Mouse (Mus musculus): ENCODE measurements around the gene Naa15.

GRCm38 (mm10) chr3:51468530-51468929 is 53.6 kb downstream of the Naa15 start:
- TF ChIP-seq CTCF (IDR thresholded peaks at IDR 0.05; ENCODE audit: low read depth, low read length) (no peak), POLR2A (IDR thresholded peaks at IDR 0.05; ENCODE audit: borderline replicate concordance, low read depth, low read length) (no peak)

All from bone marrow macrophage, adult 2 months (primary cell).